9 mouse cellular contexts compared by ENCODE assay signal in genomic region chr16:73530191-73530590, GRCm38 (mm10).
DNase-seq lines count a peak whose midpoint lies in the region; ATAC-seq lines count a peak whose summit lies in the region.
"Had no signal": no experiment of that assay in that cellular context is flagged by ENCODE, and none has a peak within 500 bp of the region (broad histone marks: within the 10 kb centered on the region; RNA-seq: fewer than 3 reads in every experiment).

No protein-coding gene starts in this region.

- H3K9ac ChIP-seq in forebrain, embryonic 12.5 days = no peak overlapping the region
- no peak overlapping the region for H3K9ac ChIP-seq in embryonic facial prominence, embryonic 14.5 days (ENCODE audit: low read depth, low read length)
- no peak overlapping the region for H3K9ac ChIP-seq in liver, embryonic 11.5 days (ENCODE audit: low read depth, low read length)
- H3K9ac ChIP-seq: heart, embryonic 13.5 days had no signal

- 0 out of 2 replicates have a peak, but pooled peaks have one; percentile 20 for ATAC-seq in forebrain, embryonic 12.5 days (ENCODE audit: low FRiP score)
- no peak for ATAC-seq in embryonic facial prominence, embryonic 14.5 days (ENCODE audit: low read depth)
- no peak for ATAC-seq in liver, embryonic 11.5 days (replicated peaks; ENCODE audit: low FRiP score)

- no peaks in the 10 kb centered on the region for H3K36me3 ChIP-seq in forebrain, embryonic 12.5 days (replicated peaks)
- no peaks in the 10 kb centered on the region for H3K36me3 ChIP-seq in forebrain, embryonic 10.5 days (replicated peaks)
- H3K36me3 ChIP-seq in embryonic facial prominence, embryonic 14.5 days (ENCODE audit: control insufficient read depth, insufficient read depth, low read length) = no peaks in the 10 kb centered on the region
- H3K36me3 ChIP-seq in liver, embryonic 11.5 days (ENCODE audit: control insufficient read depth, insufficient read depth, low read length) = no peaks in the 10 kb centered on the region
- H3K36me3 ChIP-seq: heart, embryonic 13.5 days had no signal

- no peak overlapping the region for H3K4me3 ChIP-seq in forebrain, embryonic 12.5 days (replicated peaks)
- no peak overlapping the region for H3K4me3 ChIP-seq in forebrain, embryonic 10.5 days
- no peak overlapping the region for H3K4me3 ChIP-seq in embryonic facial prominence, embryonic 14.5 days (ENCODE audit: low read depth, low read length)
- H3K4me3 ChIP-seq in liver, embryonic 11.5 days (ENCODE audit: low read depth, low read length) = no peak overlapping the region
- H3K4me3 ChIP-seq: heart, embryonic 13.5 days had no signal

- H3K27me3 ChIP-seq in forebrain, embryonic 12.5 days = no peaks in the 10 kb centered on the region
- no peaks in the 10 kb centered on the region for H3K27me3 ChIP-seq in forebrain, embryonic 10.5 days (ENCODE audit: poor library complexity, severe bottlenecking)
- no peaks in the 10 kb centered on the region for H3K27me3 ChIP-seq in embryonic facial prominence, embryonic 14.5 days (replicated peaks; ENCODE audit: control insufficient read depth, insufficient read depth, low read length)
- no peaks in the 10 kb centered on the region for H3K27me3 ChIP-seq in liver, embryonic 11.5 days (replicated peaks; ENCODE audit: control insufficient read depth, insufficient read depth, low read length)
- H3K27me3 ChIP-seq: heart, embryonic 13.5 days had no signal

- H3K4me1 ChIP-seq in forebrain, embryonic 12.5 days = no peaks in the 10 kb centered on the region
- no peaks in the 10 kb centered on the region for H3K4me1 ChIP-seq in forebrain, embryonic 10.5 days
- no peaks in the 10 kb centered on the region for H3K4me1 ChIP-seq in embryonic facial prominence, embryonic 14.5 days (ENCODE audit: control insufficient read depth, insufficient read depth, low read length)
- H3K4me1 ChIP-seq in liver, embryonic 11.5 days (replicated peaks; ENCODE audit: control insufficient read depth, insufficient read depth, low read length) = no peaks in the 10 kb centered on the region

- no peak overlapping the region for H3K27ac ChIP-seq in forebrain, embryonic 12.5 days
- H3K27ac ChIP-seq in forebrain, embryonic 10.5 days = no peak overlapping the region
- H3K27ac ChIP-seq in embryonic facial prominence, embryonic 14.5 days (replicated peaks; ENCODE audit: low read depth, low read length) = no peak overlapping the region; the same call in 1 of the 2 replicates
- H3K27ac ChIP-seq in liver, embryonic 11.5 days (ENCODE audit: low read depth, low read length) = no peak overlapping the region
- H3K27ac ChIP-seq: heart, embryonic 13.5 days had no signal

- 0 out of 2 replicates have a peak overlapping the region, but pooled peaks have one; percentile 2 for H3K4me2 ChIP-seq in forebrain, embryonic 12.5 days
- peak overlapping the region; percentile 18; the same call in 1 of the 2 replicates for H3K4me2 ChIP-seq in embryonic facial prominence, embryonic 14.5 days (ENCODE audit: low read depth, low read length)
- no peak overlapping the region for H3K4me2 ChIP-seq in liver, embryonic 11.5 days
- H3K4me2 ChIP-seq: heart, embryonic 13.5 days had no signal

- no peak for DNase-seq in forebrain, embryonic 10.5 days (ENCODE audit: extremely low spot score, low spot score)
- DNase-seq in embryonic facial prominence, embryonic 14.5 days (ENCODE audit: low spot score) = peak; percentile 16
- peak; percentile 43 for DNase-seq in kidney, postnatal 14 days
- peak; percentile 42 for DNase-seq in ovary, adult 18-20 months (ENCODE audit: low spot score)
- DNase-seq in liver = no peak
- DNase-seq in liver, embryonic 11.5 days (ENCODE audit: low spot score) = no peak
- no peak for DNase-seq in frontal cortex, postnatal 36 days (ENCODE audit: low spot score in 2 of 2)

- no peaks in the 10 kb centered on the region for H3K9me3 ChIP-seq in forebrain, embryonic 12.5 days
- no peaks in the 10 kb centered on the region for H3K9me3 ChIP-seq in forebrain, embryonic 10.5 days
- no peaks in the 10 kb centered on the region for H3K9me3 ChIP-seq in embryonic facial prominence, embryonic 14.5 days (ENCODE audit: control insufficient read depth, low read length)
- H3K9me3 ChIP-seq in liver, embryonic 11.5 days (ENCODE audit: control insufficient read depth, low read length) = no peaks in the 10 kb centered on the region
- H3K9me3 ChIP-seq: heart, embryonic 13.5 days had no signal

- WGBS in forebrain, embryonic 12.5 days = 51% methylated on average over 10 of the region's 10 CpGs
- 80% methylated on average over 10 of the region's 10 CpGs for WGBS in forebrain, embryonic 10.5 days
- 55% methylated on average over 10 of the region's 10 CpGs for WGBS in embryonic facial prominence, embryonic 14.5 days
- 77% methylated on average over 10 of the region's 10 CpGs for WGBS in liver, embryonic 11.5 days

Comparison
In these comparisons a context has a peak if more than half of its experiments do, and no peak if none do; other contexts are left out.
1. DNase-seq: peak in embryonic facial prominence, embryonic 14.5 days (single experiment), kidney, postnatal 14 days (single experiment) and ovary, adult 18-20 months (single experiment); none in forebrain, embryonic 10.5 days (single experiment), liver (single experiment), liver, embryonic 11.5 days (single experiment) and frontal cortex, postnatal 36 days (0 of 2).